Mouse (Mus musculus) embryonic facial prominence, embryonic 13.5 days (tissue): ENCODE results near the gene Ap1s2. TPM values are rescaled to one million over a fixed set of nuclear protein-coding genes. Genes with fewer than 3 reads are reported as not detected.

Source experiments
- ATAC-seq: fragments of 200-750 bp; cut with Nextera tagmentation; 2 replicates; pipeline ENCODE4 v1.8.0; 2017; ENCODE audit warnings: low read depth; ENCODE audit not compliant: insufficient number of reproducible peaks, insufficient read depth, low FRiP score, low TSS enrichment
- H3K27ac ChIP-seq: fragments of 300-500 bp; sonication (generic); 2 replicates; pipeline ENCODE4 v1.5.1; 2015; ENCODE audit warnings: moderate library complexity, mild to moderate bottlenecking, inconsistent platforms
- H3K27me3 ChIP-seq: fragments of 300-500 bp; sonication (generic); 2 replicates; pipeline ENCODE4 v1.6.1; 2015; ENCODE audit warnings: mild to moderate bottlenecking, inconsistent platforms
- H3K36me3 ChIP-seq: fragments of 300-500 bp; sonication (generic); 2 replicates; pipeline ENCODE4 v1.6.1; 2015; ENCODE audit warnings: mild to moderate bottlenecking, inconsistent platforms
- H3K4me1 ChIP-seq: fragments of 300-500 bp; sonication (generic); 2 replicates; pipeline ENCODE4 v1.6.1; 2015; ENCODE audit warnings: inconsistent platforms
- H3K4me2 ChIP-seq: fragments of 300-500 bp; sonication (generic); 2 replicates; pipeline ENCODE4 v1.6.1; 2015; ENCODE audit warnings: moderate library complexity, mild to moderate bottlenecking, inconsistent platforms
- H3K4me3 ChIP-seq: fragments of 300-500 bp; sonication (generic); 2 replicates; pipeline ENCODE4 v1.5.1; 2015; ENCODE audit warnings: mild to moderate bottlenecking, inconsistent platforms
- H3K9ac ChIP-seq: fragments of 300-500 bp; sonication (generic); 2 replicates; pipeline ENCODE4 v1.6.1; 2015; ENCODE audit warnings: mild to moderate bottlenecking, inconsistent platforms
- H3K9me3 ChIP-seq: fragments of 300-500 bp; sonication (generic); 2 replicates; pipeline ENCODE4 v1.6.1; 2016; ENCODE audit warnings: inconsistent platforms
- WGBS: fragments of 180-500 bp; shearing (Covaris S2); methylation state at CpG from one replicate; pipeline ENCODE4 v1.1.7; 2015; ENCODE audit warnings: mixed read lengths; 5-methylcytosine and 5-hydroxymethylcytosine counted together
- polyA plus RNA-seq: library from polyadenylated mRNA; unstranded; fragments of >200 nt; fragmentation: Nextera tagmentation; extraction: Ambion mirVana; gene quantifications from 2 replicates; pipeline ENCODE4 v1.2.1, GENCODE M21; 2015

Ap1s2 gene
- polyA plus RNA-seq, 1 experiment from 2014 or later = 22.7 TPM

DNA sequence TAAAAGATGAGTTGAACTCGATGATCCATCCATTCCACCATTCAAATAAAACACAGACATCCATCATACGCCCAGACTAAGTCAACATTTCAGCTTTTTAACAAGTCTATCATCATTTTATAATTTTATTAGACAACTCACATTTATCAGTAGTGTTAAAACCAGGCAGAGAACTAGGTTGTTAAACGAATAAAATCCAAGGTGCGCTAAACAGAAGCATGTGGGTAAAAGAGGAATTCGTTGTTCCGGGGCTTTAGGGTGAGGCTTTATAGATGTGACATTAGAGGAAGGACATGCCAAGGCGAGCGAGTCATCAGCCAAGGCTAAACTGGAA, 847 bp upstream of the Ap1s2 start:
- WGBS = 30% methylated on average over 8 of the region's 8 CpGs
- Histone ChIP-seq H3K36me3 (no peaks in the 10 kb centered on the region), H3K4me3 (peak overlapping the region; percentile 60), H3K27me3 (peaks cover 8% of the 10 kb centered on the region), H3K4me2 (peak overlapping the region; percentile 59), H3K9ac (peak overlapping the region; percentile 73; the same call in 1 of the 2 replicates), H3K4me1 (no peaks in the 10 kb centered on the region), H3K9me3 (no peaks in the 10 kb centered on the region), H3K27ac (0 out of 2 replicates have a peak overlapping the region, but pooled peaks have one; percentile 83)
- no peak for ATAC-seq

DNA sequence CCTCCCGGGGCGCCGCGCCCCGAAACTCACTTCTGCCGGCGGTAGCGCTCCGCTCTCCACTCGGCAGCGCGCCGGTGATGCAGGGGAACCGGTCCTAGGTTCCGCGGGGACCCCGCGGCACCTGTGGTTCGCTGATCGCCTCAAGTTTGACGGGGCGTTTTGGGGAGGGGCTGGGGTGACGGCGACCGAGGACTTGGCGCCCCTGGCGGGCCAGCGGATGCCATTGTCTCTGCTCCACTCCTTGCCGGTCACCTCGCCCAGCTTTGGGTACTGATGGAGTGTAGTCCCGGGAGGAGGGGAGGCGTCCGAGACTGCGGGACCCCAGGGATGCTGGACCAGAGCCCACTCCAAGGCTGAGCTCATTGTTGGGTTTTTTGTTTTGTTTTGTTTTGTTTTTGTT, 564 bp downstream of the Ap1s2 start:
- H3K9me3 ChIP-seq = no peaks in the 10 kb centered on the region
- peak overlapping the region; percentile 78 for H3K27ac ChIP-seq
- WGBS = 23% methylated on average over 24 of the region's 34 CpGs

DNA sequence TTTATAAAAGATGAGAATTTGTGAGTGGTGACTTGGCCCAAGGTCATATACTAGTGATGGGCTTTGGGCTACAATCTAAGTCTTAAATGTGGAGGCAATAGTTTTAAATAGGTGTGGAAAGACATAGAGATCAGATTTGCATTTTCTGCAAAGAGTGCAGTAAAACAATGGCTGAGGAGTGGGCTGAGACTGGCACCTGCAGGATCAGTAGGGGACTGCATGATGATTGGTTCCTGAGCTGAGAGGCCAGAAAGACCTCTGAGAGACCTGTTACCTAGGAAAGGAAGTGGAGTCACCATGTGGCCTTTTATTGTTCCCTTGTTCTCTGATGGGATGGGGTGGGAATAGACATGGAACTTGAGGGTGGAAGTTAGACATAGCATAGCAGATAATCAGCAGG, 4.0 kb downstream of the Ap1s2 start:
- Histone ChIP-seq H3K27ac (no peak overlapping the region), H3K27me3 (peaks cover 7% of the 10 kb centered on the region), H3K9me3 (no peaks in the 10 kb centered on the region), H3K4me3 (no peak overlapping the region), H3K9ac (no peak overlapping the region), H3K4me2 (no peak overlapping the region), H3K4me1 (no peaks in the 10 kb centered on the region), H3K36me3 (no peaks in the 10 kb centered on the region)
- no peak for ATAC-seq

More for the DNA sequence above, 564 bp downstream of the Ap1s2 start:
- peak overlapping the region; percentile 60 for H3K4me3 ChIP-seq
- peak overlapping the region; percentile 56 for H3K4me2 ChIP-seq
- no peaks in the 10 kb centered on the region for H3K36me3 ChIP-seq
- no peaks in the 10 kb centered on the region for H3K4me1 ChIP-seq
- peak overlapping the region; percentile 72 for H3K9ac ChIP-seq
- H3K27me3 ChIP-seq = peaks cover 5% of the 10 kb centered on the region; the same call in 1 of the 2 replicates
- no peak; the same call in 1 of the 2 replicates for ATAC-seq

DNA sequence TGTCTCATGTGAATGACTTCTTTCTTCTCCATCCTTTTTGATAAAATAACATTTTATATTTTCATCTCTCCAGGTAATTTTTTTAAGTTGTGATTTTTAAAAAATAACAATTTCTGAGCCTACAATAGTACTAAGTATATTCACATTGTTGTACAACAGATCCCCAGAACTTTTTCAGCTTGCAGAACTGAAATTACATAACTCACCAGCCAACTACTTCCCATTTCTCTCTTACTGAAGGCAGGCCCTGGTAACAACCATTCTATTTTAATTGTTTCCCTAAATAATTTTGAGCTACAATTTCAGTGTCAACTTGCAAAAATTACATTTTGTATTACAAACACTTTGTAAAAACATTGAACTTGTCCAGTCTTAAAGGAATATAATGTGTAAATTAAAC, 20.7 kb downstream of the Ap1s2 start:
- H3K36me3 ChIP-seq = no peaks in the 10 kb centered on the region
- peaks cover 10% of the 10 kb centered on the region; the same call in 1 of the 2 replicates for H3K27me3 ChIP-seq
- no peak overlapping the region for H3K9ac ChIP-seq
- no peaks in the 10 kb centered on the region for H3K4me1 ChIP-seq
- no peaks in the 10 kb centered on the region for H3K9me3 ChIP-seq
- H3K4me3 ChIP-seq = no peak overlapping the region
- H3K4me2 ChIP-seq = no peak overlapping the region
- H3K27ac ChIP-seq = no peak overlapping the region
- no peak for ATAC-seq

DNA sequence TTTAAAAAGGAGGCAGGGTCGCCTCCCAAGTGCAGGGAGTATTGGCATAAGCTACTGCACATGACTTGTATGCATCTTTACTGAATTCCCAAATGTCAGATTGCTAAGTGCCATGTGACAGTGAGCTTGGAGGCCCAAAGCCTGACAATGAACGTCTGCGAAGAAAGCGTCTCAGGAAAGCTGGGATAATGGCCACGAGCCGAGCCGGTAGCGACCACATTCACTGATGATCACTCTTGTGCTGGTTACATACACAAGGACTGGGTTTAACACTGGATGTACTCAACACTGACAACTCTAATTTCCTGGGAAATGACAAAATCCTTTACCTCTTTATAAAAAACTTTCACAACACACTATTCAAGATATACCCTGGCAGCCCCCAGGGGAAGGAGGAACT, 25.9 kb downstream of the Ap1s2 start:
- no peak for ATAC-seq
- Histone ChIP-seq H3K9ac (no peak overlapping the region), H3K4me2 (no peak overlapping the region), H3K9me3 (no peaks in the 10 kb centered on the region), H3K4me1 (no peaks in the 10 kb centered on the region), H3K27me3 (peaks cover 28% of the 10 kb centered on the region), H3K27ac (no peak overlapping the region), H3K4me3 (no peak overlapping the region), H3K36me3 (peaks cover 18% of the 10 kb centered on the region)
- 83% methylated on average over 8 of the region's 8 CpGs for WGBS

DNA sequence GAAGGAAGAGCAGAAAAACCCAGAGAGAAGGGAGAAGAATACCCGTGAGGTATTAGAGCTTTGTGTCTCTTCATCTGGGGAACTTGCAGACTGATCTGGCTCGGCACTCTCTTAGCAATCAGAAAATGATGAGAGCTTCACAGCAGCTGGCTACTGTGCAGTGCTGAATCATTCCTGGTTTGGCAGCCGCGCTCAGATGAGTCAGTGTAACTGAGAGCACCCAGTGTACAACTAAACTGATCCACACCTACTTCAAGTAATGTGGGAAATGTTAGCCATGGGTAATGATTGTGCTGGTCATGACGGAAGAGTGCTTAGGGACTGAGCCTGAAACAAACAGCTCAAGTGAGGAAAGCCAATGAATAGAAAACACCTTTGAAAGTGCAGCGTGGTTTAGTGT, 29.8 kb downstream of the Ap1s2 start:
- H3K4me3 ChIP-seq = no peak overlapping the region
- H3K27me3 ChIP-seq = peaks cover 30% of the 10 kb centered on the region
- ATAC-seq = no peak
- H3K9ac ChIP-seq = no peak overlapping the region
- no peak overlapping the region for H3K4me2 ChIP-seq
- H3K4me1 ChIP-seq = no peaks in the 10 kb centered on the region
- no peak overlapping the region for H3K27ac ChIP-seq
- H3K9me3 ChIP-seq = no peaks in the 10 kb centered on the region
- WGBS = 87% methylated on average over 6 of the region's 6 CpGs
- H3K36me3 ChIP-seq = peaks cover 26% of the 10 kb centered on the region

DNA sequence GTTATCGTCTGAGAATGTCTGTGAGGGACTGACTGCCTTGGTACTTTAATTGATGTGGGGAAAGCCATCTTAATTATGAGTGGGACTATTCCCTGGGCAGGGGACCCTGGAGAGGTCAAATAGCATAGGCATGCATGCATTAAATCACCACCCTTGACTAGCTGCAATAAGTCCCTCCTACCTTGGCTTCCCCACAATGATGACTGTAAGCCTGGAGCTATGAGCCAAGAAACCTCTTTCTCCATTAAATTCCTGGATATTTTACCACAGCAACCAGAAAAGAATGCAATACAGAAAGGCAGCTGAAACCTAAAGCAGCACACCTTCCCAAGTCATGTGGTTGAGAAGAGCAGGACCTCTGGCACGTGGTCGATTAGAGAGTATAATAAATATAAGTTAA, 35.6 kb downstream of the Ap1s2 start:
- no peak for ATAC-seq
- no peak overlapping the region for H3K9ac ChIP-seq
- 82% methylated on average over 3 of the region's 3 CpGs for WGBS
- no peaks in the 10 kb centered on the region for H3K4me1 ChIP-seq
- H3K27ac ChIP-seq = no peak overlapping the region
- H3K4me2 ChIP-seq = no peak overlapping the region
- H3K4me3 ChIP-seq = no peak overlapping the region
- H3K27me3 ChIP-seq = peaks cover 8% of the 10 kb centered on the region; the same call in 1 of the 2 replicates
- peaks cover 41% of the 10 kb centered on the region for H3K36me3 ChIP-seq
- H3K9me3 ChIP-seq = no peaks in the 10 kb centered on the region

DNA sequence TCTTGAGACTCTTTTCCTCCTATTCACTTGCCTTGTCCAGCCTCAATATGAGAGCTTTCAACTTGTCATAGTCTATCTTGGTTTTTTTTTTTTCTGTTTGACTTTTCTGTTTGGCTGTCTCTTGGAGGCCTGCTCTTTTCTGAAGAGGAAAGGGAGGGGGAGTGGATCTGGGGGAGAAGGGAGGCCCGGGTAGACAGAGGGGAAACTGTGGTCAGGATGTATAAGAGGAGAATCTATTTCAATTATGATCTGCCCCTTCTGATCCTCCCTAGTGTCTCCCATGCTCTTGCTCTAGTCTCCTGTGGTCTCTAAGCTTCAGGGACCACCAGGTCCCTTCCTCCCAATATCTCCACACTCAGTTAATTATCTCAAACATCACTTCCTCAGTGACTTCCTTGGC, 42.8 kb downstream of the Ap1s2 start:
- WGBS = 88% methylated on average over 1 of the region's 1 CpGs
- Histone ChIP-seq H3K27ac (no peak overlapping the region), H3K9me3 (no peaks in the 10 kb centered on the region), H3K9ac (no peak overlapping the region), H3K36me3 (peaks cover 39% of the 10 kb centered on the region), H3K27me3 (peaks cover 3% of the 10 kb centered on the region; the same call in 1 of the 2 replicates), H3K4me3 (no peak overlapping the region), H3K4me1 (no peaks in the 10 kb centered on the region), H3K4me2 (no peak overlapping the region)
- no peak for ATAC-seq

DNA sequence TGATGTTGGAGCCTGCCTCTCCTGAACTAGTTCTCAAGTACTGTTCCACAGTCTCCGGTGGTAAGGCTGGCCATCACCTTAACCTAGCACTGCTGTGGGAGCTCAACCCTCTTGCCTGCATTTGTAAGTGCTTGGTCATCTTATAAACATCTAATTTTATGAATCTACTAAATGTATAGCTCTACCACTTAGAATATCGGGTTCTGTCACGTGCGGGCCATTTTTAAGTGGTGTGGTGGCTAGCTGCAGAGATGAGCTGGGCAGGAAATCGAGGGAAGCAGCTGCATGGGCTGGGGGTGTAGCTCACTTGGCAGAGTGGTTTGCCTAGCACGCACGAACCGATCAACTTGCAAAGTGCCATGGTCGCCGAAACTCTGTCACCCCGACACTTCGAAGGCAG, 48.6 kb downstream of the Ap1s2 start:
- Histone ChIP-seq H3K4me3 (peak overlapping the region; percentile 61), H3K4me2 (peak overlapping the region; percentile 60), H3K9me3 (no peaks in the 10 kb centered on the region), H3K27ac (peak overlapping the region; percentile 98), H3K9ac (peak overlapping the region; percentile 80), H3K4me1 (peaks cover 3% of the 10 kb centered on the region; the same call in 1 of the 2 replicates), H3K36me3 (peaks cover 11% of the 10 kb centered on the region), H3K27me3 (peaks cover 17% of the 10 kb centered on the region)
- ATAC-seq = no peak
- 36% methylated on average over 12 of the region's 12 CpGs for WGBS

DNA sequence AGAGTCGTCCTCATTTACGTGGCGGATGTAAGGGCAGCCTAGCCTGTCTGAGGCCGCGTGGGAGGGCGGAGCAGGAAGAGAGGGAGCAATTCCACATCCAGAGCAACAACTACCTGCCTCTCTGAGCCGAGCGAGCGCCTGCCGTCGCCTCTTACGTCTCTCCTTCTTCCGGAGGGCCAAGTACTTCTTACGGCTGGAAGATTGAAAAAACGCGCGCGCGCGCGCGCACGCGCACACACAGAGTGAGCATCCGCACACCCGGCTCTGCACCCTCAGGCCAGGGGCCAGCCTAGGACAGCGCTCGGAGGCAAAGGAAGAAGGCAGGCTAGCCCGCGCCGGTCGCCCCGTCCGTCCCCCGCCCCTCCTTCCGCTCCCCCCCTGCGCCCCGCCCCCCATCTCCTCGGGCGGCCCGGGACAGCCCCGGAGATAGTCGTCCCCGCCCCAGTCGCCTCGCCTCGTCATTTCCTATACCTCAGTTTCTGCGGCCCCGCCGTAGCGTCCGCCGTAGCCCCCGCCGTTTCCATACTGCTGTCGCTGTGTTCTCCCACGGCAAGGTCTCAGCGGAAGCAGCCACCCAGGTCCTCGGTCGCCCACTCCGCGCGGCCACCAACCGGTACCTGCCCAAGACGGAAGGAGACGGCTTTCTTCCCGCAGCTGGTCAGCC, 49.1 kb downstream of the Ap1s2 start:
- Histone ChIP-seq H3K9me3 (no peaks in the 10 kb centered on the region), H3K27me3 (peaks cover 18% of the 10 kb centered on the region), H3K4me2 (peak overlapping the region; percentile 60), H3K4me3 (peak overlapping the region; percentile 61), H3K9ac (peak overlapping the region; percentile 80), H3K27ac (peak overlapping the region; percentile 98), H3K36me3 (peaks cover 8% of the 10 kb centered on the region), H3K4me1 (peaks cover 3% of the 10 kb centered on the region; the same call in 1 of the 2 replicates)
- peak; percentile 89 for ATAC-seq
- 25% methylated on average over 36 of the region's 67 CpGs for WGBS

DNA sequence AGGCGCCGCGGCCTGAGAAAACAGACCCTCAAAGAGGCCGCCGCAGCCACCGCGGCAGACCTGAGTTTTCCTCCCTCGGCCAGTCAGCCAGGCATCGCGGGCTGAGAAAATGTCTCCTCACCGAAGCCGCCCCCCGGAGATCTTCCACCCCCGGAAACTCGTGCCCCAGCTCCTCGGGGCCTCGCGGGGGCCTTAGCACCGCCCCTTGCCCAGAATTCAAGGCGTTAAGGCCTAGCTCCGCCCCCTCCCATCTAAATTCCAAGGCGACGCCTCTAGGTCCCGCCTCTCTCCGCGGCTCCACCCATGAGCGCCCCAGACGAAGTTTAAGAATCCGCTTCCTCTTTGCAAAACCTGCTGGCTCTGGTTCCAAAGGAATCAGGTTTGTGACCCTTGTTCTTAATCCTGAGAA, 49.7 kb downstream of the Ap1s2 start, which contains the start of gene Zrsr2:
Zrsr2 (minus strand) TSS at position 195 of the 409 bp plus-strand sequence.
- Histone ChIP-seq H3K9me3 (no peaks in the 10 kb centered on the region), H3K4me3 (peak within 1 kb of the TSS; percentile 61), H3K4me2 (peak within 1 kb of the TSS; percentile 60), H3K27me3 (peaks cover 17% of the 10 kb centered on the region), H3K27ac (peak within 1 kb of the TSS; percentile 98), H3K36me3 (peaks cover 8% of the 10 kb centered on the region), H3K4me1 (peaks cover 3% of the 10 kb centered on the region; the same call in 1 of the 2 replicates), H3K9ac (peak within 1 kb of the TSS; percentile 80)
- 19% methylated on average over 29 of the region's 29 CpGs for WGBS
- ATAC-seq = peak; percentile 95

DNA sequence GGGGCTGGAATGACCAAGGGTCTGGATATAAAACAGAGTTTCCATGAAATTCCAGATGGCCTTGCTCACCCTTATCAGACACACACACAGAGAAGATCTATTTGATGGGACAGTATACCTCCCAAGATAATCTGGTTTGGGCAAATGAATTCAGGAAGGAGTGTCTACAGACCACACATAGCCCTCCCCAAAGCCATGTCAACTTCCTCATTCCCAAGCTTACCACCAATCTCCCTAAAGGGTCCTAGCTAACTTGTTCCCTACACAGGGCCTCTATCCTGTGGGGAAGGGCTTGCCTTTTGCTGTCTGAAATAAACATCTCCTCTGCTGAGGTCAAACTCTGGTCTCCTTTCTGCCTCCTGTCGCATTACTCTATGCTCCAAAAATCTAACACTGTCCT, 72.3 kb downstream of the Ap1s2 start:
- Histone ChIP-seq H3K4me3 (no peak overlapping the region), H3K27ac (no peak overlapping the region), H3K36me3 (no peaks in the 10 kb centered on the region), H3K4me1 (no peaks in the 10 kb centered on the region), H3K9ac (no peak overlapping the region), H3K27me3 (peaks cover 7% of the 10 kb centered on the region; the same call in 1 of the 2 replicates), H3K4me2 (no peak overlapping the region), H3K9me3 (no peaks in the 10 kb centered on the region)
- ATAC-seq = no peak
- 92% methylated on average over 1 of the region's 1 CpGs for WGBS
